Mouse (Mus musculus) cortical plate, adult 2 months (tissue): Measurements from ENCODE around the gene Asxl1. TPM values are rescaled to one million over a fixed set of nuclear protein-coding genes. Genes with fewer than 3 reads are reported as not detected.
"Not testable (repeated sequence)": the region's sequence is repeated elsewhere in the genome, so short reads cannot be mapped to it uniquely, and the experiment has no call there.

Experiments used
- H3K27ac ChIP-seq: fragments of 200-500 bp; 2 replicates; pipeline ENCODE4 v1.5.1; 2012; ENCODE audit warnings: low read length, control low read depth, inconsistent platforms; ENCODE audit not compliant: insufficient read depth
- H3K4me1 ChIP-seq: fragments of 200-500 bp; 2 replicates; pipeline ENCODE4 v1.6.1; 2011; ENCODE audit warnings: low read length; ENCODE audit not compliant: control insufficient read depth, insufficient read depth
- H3K4me3 ChIP-seq: fragments of 200-500 bp; 2 replicates; pipeline ENCODE4 v1.5.1; 2011; ENCODE audit warnings: mild to moderate bottlenecking, low read length, control low read depth; ENCODE audit not compliant: insufficient read depth
- CTCF ChIP-seq: fragments of 200-500 bp; IDR thresholded peaks from 2 replicates; pipeline ENCODE4 v1.5.1; 2011; ENCODE audit warnings: mild to moderate bottlenecking, control low read depth, low read length; ENCODE audit not compliant: insufficient read depth; ENCODE audit errors: extremely low read depth
- POLR2A ChIP-seq: fragments of 200-500 bp; IDR thresholded peaks from 2 replicates; pipeline ENCODE4 v1.6.1; 2011; ENCODE audit warnings: mild to moderate bottlenecking, low read length, control low read depth; ENCODE audit not compliant: insufficient read depth; ENCODE audit errors: extremely low read depth
- polyA plus RNA-seq: library from polyadenylated mRNA; depleted of rRNA; stranded (reverse); fragments of >200 nt; gene quantifications from 2 replicates; pipeline ENCODE4 v1.2.3, GENCODE M21; 2012

Gene Asxl1
- polyA plus RNA-seq, 1 experiment, result 20.1 TPM

DNA sequence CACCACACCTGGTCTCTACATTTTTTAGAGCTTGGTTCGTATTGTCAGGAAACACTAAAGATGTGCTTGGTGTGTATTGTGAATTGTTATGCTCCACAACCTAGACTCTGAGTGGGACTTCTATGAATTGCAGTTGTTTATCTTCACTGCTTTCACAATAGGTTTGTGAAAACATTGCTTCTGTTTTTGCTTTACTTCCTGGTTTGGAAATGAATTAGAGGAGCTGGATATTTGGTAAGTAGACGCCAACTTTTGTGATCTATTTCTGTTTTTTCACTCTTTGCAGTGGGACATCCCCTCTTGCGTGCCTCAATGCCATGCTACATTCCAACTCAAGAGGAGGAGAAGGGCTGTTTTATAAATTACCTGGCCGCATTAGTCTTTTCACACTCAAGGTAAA is 11.2 kb downstream of the Asxl1 start:
- no peak for TF ChIP-seq POLR2A
- no peak for TF ChIP-seq CTCF
- H3K4me3 ChIP-seq, result no peak overlapping the region
- no peaks in the 10 kb centered on the region for H3K4me1 ChIP-seq
- no peak overlapping the region for H3K27ac ChIP-seq

DNA sequence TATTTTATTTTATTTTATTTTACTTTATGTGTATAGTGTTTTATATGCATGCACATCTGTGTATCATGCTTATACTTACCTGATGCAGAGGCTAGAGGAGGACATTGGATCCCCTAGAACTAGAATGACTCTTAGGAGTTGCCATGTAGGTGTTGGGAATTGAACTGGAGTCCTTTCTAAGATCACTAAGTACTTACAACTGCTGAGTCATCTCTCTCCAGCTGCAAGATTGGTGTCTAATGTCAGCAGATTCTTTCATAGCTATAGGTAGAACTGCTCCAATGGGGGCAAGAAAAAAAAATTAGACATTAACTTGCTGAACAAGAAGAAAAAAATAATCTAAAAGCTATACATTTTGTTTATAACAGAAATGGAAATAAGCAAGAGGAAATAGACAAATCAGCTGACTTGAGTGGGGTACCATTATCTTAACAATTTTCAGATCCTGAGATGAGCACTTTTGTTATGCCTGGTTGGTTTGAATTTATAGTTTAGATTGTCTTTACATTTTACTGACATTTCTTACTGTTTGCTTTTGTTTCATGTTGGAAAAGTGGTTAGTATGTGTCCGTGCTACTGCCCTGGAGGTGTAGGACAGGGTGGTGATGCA is 15.6 kb downstream of the Asxl1 start:
- Histone ChIP-seq H3K4me1 (no peaks in the 10 kb centered on the region), H3K27ac (no peak overlapping the region), H3K4me3 (no peak overlapping the region)
- TF ChIP-seq POLR2A (no peak), CTCF (no peak)

DNA sequence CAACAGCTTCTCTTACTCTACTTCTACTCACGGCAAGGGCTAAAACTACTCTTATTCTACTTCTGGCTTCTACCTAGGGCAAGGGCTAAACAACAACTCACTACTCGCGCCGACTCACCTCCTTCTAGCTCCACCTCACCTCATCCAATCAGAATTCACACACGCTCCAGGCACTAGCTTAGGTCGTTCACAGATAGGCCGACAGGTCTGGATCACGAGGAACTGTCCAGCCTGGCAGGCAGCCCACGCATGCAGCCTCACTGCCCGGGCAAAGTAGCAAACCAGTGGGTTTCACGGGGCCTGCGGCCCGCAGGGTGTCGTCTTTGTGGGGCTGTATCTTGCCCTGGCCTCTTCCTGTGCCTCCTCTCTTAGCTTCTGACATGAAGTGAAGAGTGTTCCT is 18.9 kb downstream of the Asxl1 start:
- not testable (repeated sequence) for H3K4me1 ChIP-seq, H3K27ac ChIP-seq, H3K4me3 ChIP-seq

DNA sequence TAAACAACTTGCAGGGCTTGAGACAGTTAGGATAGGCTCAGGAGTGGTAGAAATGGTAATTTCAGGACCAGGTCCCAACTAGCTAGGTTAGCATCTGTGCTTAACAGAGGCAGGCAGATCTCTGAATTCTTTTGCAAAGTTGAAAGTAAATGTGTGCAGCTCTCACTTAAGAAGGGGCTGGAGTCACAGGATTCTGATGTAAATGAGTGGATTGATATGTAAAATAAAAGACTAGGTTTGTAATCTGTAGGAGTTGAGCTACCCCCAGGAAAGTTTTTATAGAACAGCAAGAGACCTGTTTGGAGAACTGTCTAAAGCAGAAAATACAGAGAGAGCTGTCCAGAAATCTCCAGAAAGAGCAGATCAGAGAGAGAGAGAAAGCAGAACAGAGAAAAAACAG is 25.2 kb downstream of the Asxl1 start:
- H3K4me3 ChIP-seq, result no peak overlapping the region
- peaks cover 2% of the 10 kb centered on the region; the same call in 1 of the 2 replicates for H3K4me1 ChIP-seq
- no peak overlapping the region for H3K27ac ChIP-seq
- no peak for TF ChIP-seq CTCF

DNA sequence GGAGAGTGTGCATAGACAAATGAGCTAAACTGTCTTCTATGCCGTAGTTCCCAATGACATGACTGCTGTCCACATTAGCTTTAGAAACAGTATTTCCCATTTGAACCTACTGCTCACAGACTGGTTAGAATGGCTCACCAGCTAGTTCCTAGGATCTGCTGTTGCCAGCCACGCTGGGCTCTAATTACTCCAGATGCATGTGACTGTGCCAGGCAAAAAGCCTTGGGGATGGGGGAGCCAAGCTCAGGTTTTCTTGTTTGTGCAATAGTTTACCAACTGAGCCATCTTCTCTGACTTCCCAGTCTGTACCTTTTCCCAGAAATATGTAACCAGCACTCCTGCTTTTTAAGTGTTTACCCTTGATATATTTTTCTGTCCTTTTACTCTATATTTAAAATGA is 29.8 kb downstream of the Asxl1 start:
- Histone ChIP-seq H3K4me1 (peaks cover 3% of the 10 kb centered on the region; the same call in 1 of the 2 replicates), H3K27ac (no peak overlapping the region), H3K4me3 (no peak overlapping the region)
- TF ChIP-seq POLR2A (no peak), CTCF (no peak)

DNA sequence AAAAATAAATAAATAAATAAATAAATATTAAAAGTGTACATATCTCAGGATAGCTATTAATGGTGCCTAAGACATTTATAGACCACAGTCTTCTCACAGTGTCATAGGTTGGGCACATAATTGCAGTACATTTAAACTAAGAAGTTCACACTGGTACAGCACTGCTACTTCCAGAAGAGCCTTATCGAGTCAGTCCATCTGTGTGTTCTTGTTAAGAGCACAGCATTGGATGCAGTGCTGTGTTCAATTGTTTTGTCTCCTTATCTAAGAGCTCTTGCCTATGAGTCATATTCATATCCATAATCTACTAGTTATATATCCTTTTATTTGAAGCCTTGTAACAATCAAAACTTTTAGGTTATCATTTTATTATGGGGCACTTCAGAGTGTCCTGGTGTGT is 34.9 kb downstream of the Asxl1 start:
- TF ChIP-seq CTCF (no peak), POLR2A (no peak)
- Histone ChIP-seq H3K4me3 (no peak overlapping the region), H3K27ac (no peak overlapping the region), H3K4me1 (peaks cover 2% of the 10 kb centered on the region; the same call in 1 of the 2 replicates)

DNA sequence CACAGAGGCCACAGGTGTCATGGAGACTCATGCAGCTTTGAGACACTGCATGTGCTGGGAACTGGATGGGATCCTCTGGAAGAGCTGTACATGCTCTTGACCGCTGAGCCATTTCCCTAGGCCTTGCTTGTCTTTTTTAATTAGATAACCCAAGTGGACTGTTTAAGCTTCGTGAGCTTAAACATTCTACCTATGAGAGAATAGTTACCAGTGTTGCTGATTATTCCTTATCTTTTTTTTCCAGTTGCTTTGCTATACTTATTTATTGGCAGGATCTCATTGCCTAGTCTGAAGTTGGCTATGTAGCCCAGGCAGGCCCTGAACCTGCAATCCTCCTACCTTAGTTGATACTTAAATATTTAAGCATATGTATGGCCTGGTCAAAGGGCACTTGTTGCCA is 44.2 kb downstream of the Asxl1 start:
- H3K4me3 ChIP-seq, result no peak overlapping the region
- no peak for TF ChIP-seq CTCF
- TF ChIP-seq POLR2A, result no peak
- H3K27ac ChIP-seq, result no peak overlapping the region
- H3K4me1 ChIP-seq, result no peaks in the 10 kb centered on the region

DNA sequence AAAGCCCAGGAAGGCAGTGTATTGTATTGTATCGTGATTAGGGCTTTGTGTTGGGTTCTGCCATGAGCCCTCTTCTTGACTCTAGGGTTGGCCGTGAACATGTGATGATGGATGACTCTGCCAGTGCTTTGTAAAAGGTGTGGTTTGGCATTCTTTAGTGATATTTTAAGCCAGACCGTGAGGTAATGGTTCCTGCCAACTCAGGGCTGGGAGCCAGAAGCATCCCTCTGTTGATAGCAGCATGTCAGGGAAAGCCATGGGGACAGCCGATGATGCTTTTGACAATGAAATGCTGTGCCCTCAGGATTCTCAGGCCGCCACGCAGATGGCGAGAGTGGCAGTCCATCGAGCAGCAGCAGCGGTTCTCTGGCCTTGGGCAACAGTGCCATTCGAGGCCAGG is 47.4 kb downstream of the Asxl1 start:
- H3K4me3 ChIP-seq, result no peak overlapping the region
- H3K4me1 ChIP-seq, result no peaks in the 10 kb centered on the region
- H3K27ac ChIP-seq, result no peak overlapping the region
- TF ChIP-seq POLR2A, result no peak
- TF ChIP-seq CTCF, result no peak

DNA sequence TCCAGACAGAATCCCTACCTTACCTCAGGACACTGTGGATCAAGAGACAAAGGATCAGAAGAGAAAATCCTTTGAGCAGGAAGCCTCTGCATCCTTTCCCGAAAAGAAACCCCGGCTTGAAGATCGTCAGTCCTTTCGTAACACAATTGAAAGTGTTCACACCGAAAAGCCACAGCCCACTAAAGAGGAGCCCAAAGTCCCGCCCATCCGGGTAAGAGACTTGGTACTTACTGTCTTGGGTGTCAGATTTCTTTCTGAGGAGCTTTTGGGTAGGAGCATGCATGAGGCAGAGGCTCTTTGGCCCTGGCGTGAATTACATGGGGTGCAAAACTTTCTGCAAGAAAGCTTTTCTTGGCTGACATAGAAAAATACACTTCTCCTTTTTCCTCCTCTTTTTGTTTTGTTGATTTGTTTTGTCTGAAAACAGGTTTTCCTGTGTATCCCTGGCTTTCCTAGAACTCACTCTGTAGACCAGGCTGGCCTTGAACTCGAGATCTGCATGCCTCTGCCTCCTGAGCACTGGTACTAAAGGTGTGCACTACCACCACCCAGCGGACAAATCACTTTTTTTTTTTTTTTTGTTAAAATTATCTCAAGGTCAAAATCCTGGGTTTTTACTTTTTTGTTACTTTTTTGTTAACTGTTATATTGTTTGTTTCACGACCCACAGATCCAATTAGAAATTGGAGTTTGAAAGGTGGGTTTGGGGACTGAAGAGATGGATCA is 52.3 kb downstream of the Asxl1 start:
- no peak overlapping the region for H3K27ac ChIP-seq
- H3K4me3 ChIP-seq, result no peak overlapping the region
- no peaks in the 10 kb centered on the region for H3K4me1 ChIP-seq
- TF ChIP-seq POLR2A, result no peak
- TF ChIP-seq CTCF, result no peak

DNA sequence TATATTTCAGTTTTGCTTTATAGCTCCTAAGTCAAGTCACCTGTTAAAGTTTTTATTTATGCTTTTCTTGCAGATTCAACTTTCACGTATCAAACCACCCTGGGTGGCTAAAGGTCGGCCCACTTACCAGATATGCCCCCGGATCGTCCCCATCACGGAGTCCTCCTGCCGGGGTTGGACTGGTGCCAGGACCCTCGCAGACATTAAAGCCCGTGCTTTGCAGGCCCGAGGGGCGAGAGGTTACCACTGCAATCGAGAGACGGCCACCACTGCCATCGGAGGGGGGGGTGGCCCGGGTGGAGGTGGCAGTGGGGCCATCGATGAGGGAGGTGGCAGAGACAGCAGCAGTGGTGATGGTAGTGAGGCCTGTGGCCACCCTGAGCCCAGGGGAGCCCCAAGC is 53.5 kb downstream of the Asxl1 start:
- Histone ChIP-seq H3K27ac (no peak overlapping the region), H3K4me1 (no peaks in the 10 kb centered on the region), H3K4me3 (no peak overlapping the region)

More for the DNA sequence above, 53.5 kb downstream of the Asxl1 start:
- TF ChIP-seq CTCF (no peak), POLR2A (no peak)
